Mouse (Mus musculus) liver, postnatal 0 days (tissue): ENCODE measurements around the gene Olfr523.

ENCODE experiments used
- CTCF ChIP-seq: sonication (generic); IDR thresholded peaks from 2 replicates; pipeline ENCODE4 v1.5.1; 2016; ENCODE audit warnings: antibody characterized with exemption, low read depth
- EP300 ChIP-seq: IDR thresholded peaks from 2 replicates; pipeline ENCODE4 v1.6.1; 2016; ENCODE audit warnings: antibody characterized with exemption, low read depth, mild to moderate bottlenecking

DNA sequence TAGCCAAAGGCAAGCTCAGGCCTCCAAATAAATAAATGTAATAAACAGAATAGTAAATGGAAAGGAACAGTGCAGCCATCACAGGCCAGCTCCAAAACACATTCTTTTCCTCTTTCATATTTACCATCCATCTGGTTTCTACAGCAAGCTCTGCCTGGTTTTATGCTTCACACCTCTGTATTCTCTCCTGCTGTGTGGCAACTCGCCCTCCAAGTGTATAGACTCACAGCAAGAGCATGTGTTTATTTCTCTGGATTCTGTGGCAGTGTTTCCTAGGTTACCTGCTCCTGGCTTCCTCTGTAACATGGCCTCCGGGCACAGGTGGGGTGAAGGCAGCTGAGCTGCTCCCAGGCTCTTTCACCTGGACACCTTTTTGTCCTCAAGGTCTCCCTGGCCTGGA lies 19.4 kb downstream of the Olfr523 start:
- TF ChIP-seq CTCF (no peak), EP300 (no peak)
